Mouse (Mus musculus) G1E (cell line): ENCODE measurements around the gene Fh1. TPM values are rescaled to one million over a fixed set of nuclear protein-coding genes. Genes with fewer than 3 reads are reported as not detected.

Source experiments
- ATAC-seq: 2 replicates; pipeline ENCODE4 v1.8.0; 2016; ENCODE audit warnings: mild to moderate bottlenecking; ENCODE audit not compliant: insufficient number of reproducible peaks, poor library complexity, low FRiP score, severe bottlenecking; ENCODE audit errors: extremely low read depth
- DNase-seq: peaks from one replicate; pipeline ENCODE4 v3.0.0; 2012; ENCODE audit warnings: low spot score
- H3K27me3 ChIP-seq: 2 replicates; pipeline ENCODE4 v1.6.1; 2012; ENCODE audit warnings: mild to moderate bottlenecking, low read length, inconsistent platforms; ENCODE audit not compliant: insufficient read depth
- H3K36me3 ChIP-seq: replicated peaks from 2 replicates; pipeline ENCODE3; 2012; ENCODE audit warnings: mild to moderate bottlenecking, inconsistent platforms
- H3K4me1 ChIP-seq: 2 replicates; pipeline ENCODE4 v1.6.1; 2012; ENCODE audit warnings: low read depth, low read length, inconsistent platforms, mixed read lengths; ENCODE audit not compliant: insufficient read depth
- H3K4me3 ChIP-seq: 2 replicates; pipeline ENCODE4 v1.5.1; 2012; ENCODE audit warnings: low read depth, mild to moderate bottlenecking, inconsistent platforms, low read length, moderate library complexity, mixed read lengths
- H3K9me3 ChIP-seq: replicated peaks from 2 replicates; pipeline ENCODE4 v1.6.1; 2012; ENCODE audit warnings: inconsistent platforms
- CTCF ChIP-seq: IDR thresholded peaks from 2 replicates; pipeline ENCODE4 v1.5.1; 2012; ENCODE audit warnings: low read depth, low read length, inconsistent platforms, mixed read lengths
- GATA1 ChIP-seq: IDR thresholded peaks from 2 replicates; pipeline ENCODE4 v1.6.1; 2012; ENCODE audit warnings: borderline replicate concordance, low read length, inconsistent platforms, mixed read lengths
- GATA2 ChIP-seq: IDR thresholded peaks from 2 replicates; pipeline ENCODE4 v1.6.1; 2012; ENCODE audit warnings: low read depth, low read length, inconsistent platforms, borderline replicate concordance
- POLR2AphosphoS5 ChIP-seq: IDR thresholded peaks from 2 replicates; pipeline ENCODE4 v1.6.1; 2012; ENCODE audit warnings: low read depth, low read length, inconsistent platforms; ENCODE audit not compliant: insufficient replicate concordance
- TAL1 ChIP-seq: conservative IDR thresholded peaks from 2 replicates; pipeline ENCODE4 v1.6.1; 2012; ENCODE audit warnings: low read depth, low read length, inconsistent platforms, mixed read lengths
- polyA plus RNA-seq: library from polyadenylated mRNA; stranded (reverse); fragments of >175 nt; gene quantifications from 2 replicates; pipeline ENCODE4 v1.2.3, GENCODE M21; 2012
- total RNA-seq, 2 experiments: library from RNA; stranded (forward) in 1 of 2; stranded (reverse) in 1 of 2; fragments of 200-1000 nt in 1 of 2; fragments of >200 nt in 1 of 2; fragmentation: Nextera tagmentation in 1 of 2; gene quantifications; 2 replicates each; pipeline ENCODE4 v1.2.3; 2014 to 2017

The Fh1 gene
- total RNA-seq (2014; fragmentation: Nextera tagmentation), result 38.9 and 47.1 TPM in 2 replicates
- 160 and 162 TPM in 2 replicates for total RNA-seq (2017)
- 20.8 and 22.8 TPM in 2 replicates for polyA plus RNA-seq

- H3K36me3 ChIP-seq, result peaks cover 25% of the 10 kb centered on the region
- H3K27me3 ChIP-seq, result no peaks in the 10 kb centered on the region
- peaks cover 35% of the 10 kb centered on the region for H3K4me1 ChIP-seq
- peak within 1 kb of the TSS; percentile 97 for H3K4me3 ChIP-seq
- DNase-seq, result peak; percentile 92
- H3K9me3 ChIP-seq, result no peaks in the 10 kb centered on the region
- TF ChIP-seq POLR2AphosphoS5 (no peak), TAL1 (no peak), GATA1 (no peak), CTCF (no peak), GATA2 (no peak)
- peak; percentile 98 for ATAC-seq
These were observed at the start of gene Fh1 for GRCm38 (mm10) chr1:175625257-175625879. Gene Fh1 (minus strand): TSS chr1:175625635.

GRCm38 (mm10) chr1:175675116-175675515, 49.7 kb upstream of the Fh1 start:
- no peak for ATAC-seq

GRCm38 (mm10) chr1:175673563-175674325, 48.3 kb upstream of the Fh1 start:
- DNase-seq (no peak), ATAC-seq (no peak)
- TF ChIP-seq POLR2AphosphoS5 (no peak), TAL1 (no peak), GATA1 (no peak), GATA2 (no peak), CTCF (no peak)
- Histone ChIP-seq H3K4me3 (no peak overlapping the region), H3K27me3 (no peaks in the 10 kb centered on the region), H3K4me1 (no peaks in the 10 kb centered on the region), H3K9me3 (no peaks in the 10 kb centered on the region), H3K36me3 (no peaks in the 10 kb centered on the region)

More at GRCm38 (mm10) chr1:175675116-175675515, 49.7 kb upstream of the Fh1 start:
- no peak overlapping the region for H3K4me3 ChIP-seq
- H3K4me1 ChIP-seq, result no peaks in the 10 kb centered on the region
- no peak for DNase-seq
- H3K9me3 ChIP-seq, result no peaks in the 10 kb centered on the region
- no peaks in the 10 kb centered on the region for H3K36me3 ChIP-seq
- H3K27me3 ChIP-seq, result no peaks in the 10 kb centered on the region
- no peak for TF ChIP-seq GATA1
- TF ChIP-seq POLR2AphosphoS5, result no peak
- no peak for TF ChIP-seq CTCF
- TF ChIP-seq TAL1, result no peak
- no peak for TF ChIP-seq GATA2

GRCm38 (mm10) chr1:175671626-175672025, 46.2 kb upstream of the Fh1 start:
- no peak for DNase-seq
- no peak for ATAC-seq
- Histone ChIP-seq H3K36me3 (no peaks in the 10 kb centered on the region), H3K9me3 (no peaks in the 10 kb centered on the region), H3K4me3 (no peak overlapping the region), H3K4me1 (no peaks in the 10 kb centered on the region), H3K27me3 (no peaks in the 10 kb centered on the region)
- TF ChIP-seq POLR2AphosphoS5 (no peak), GATA2 (no peak)

GRCm38 (mm10) chr1:175670042-175670441, 44.6 kb upstream of the Fh1 start:
- Histone ChIP-seq H3K9me3 (no peaks in the 10 kb centered on the region), H3K36me3 (no peaks in the 10 kb centered on the region), H3K4me3 (no peak overlapping the region), H3K27me3 (no peaks in the 10 kb centered on the region), H3K4me1 (no peaks in the 10 kb centered on the region)
- no peak for ATAC-seq
- DNase-seq, result no peak
- TF ChIP-seq CTCF (no peak), GATA2 (no peak)

GRCm38 (mm10) chr1:175669456-175669855, 44.0 kb upstream of the Fh1 start:
- no peak for TF ChIP-seq POLR2AphosphoS5
- no peak for TF ChIP-seq GATA1
- no peak for TF ChIP-seq GATA2
- no peak for TF ChIP-seq TAL1
- no peak for TF ChIP-seq CTCF
- Histone ChIP-seq H3K4me3 (no peak overlapping the region), H3K9me3 (no peaks in the 10 kb centered on the region), H3K36me3 (no peaks in the 10 kb centered on the region), H3K27me3 (no peaks in the 10 kb centered on the region), H3K4me1 (no peaks in the 10 kb centered on the region)
- DNase-seq (no peak), ATAC-seq (no peak)
